Mouse (Mus musculus) heart, embryonic 10.5 days (tissue): ENCODE data around the gene Edrf1. TPM values are rescaled to one million over a fixed set of nuclear protein-coding genes. Genes with fewer than 3 reads are reported as not detected.

ENCODE experiments used
- DNase-seq: peaks from one replicate; pipeline ENCODE4 v3.0.0-alpha.2; 2017; ENCODE audit warnings: low spot score
- H3K27ac ChIP-seq: fragments of 300-500 bp; sonication (generic); 2 replicates; pipeline ENCODE4 v1.5.1; 2016; ENCODE audit warnings: mild to moderate bottlenecking
- H3K27me3 ChIP-seq: fragments of 300-500 bp; sonication (generic); 2 replicates; pipeline ENCODE4 v1.6.1; 2016; ENCODE audit warnings: mild to moderate bottlenecking; ENCODE audit not compliant: poor library complexity, insufficient read depth, severe bottlenecking
- H3K36me3 ChIP-seq: fragments of 300-500 bp; sonication (generic); 2 replicates; pipeline ENCODE4 v1.6.1; 2016; ENCODE audit warnings: mild to moderate bottlenecking, moderate library complexity
- H3K4me1 ChIP-seq: fragments of 300-500 bp; sonication (generic); 2 replicates; pipeline ENCODE4 v1.6.1; 2016; ENCODE audit warnings: mild to moderate bottlenecking
- H3K4me3 ChIP-seq: fragments of 300-500 bp; sonication (generic); 2 replicates; pipeline ENCODE4 v1.5.1; 2016; ENCODE audit warnings: mild to moderate bottlenecking, moderate library complexity
- H3K9me3 ChIP-seq: fragments of 300-500 bp; sonication (generic); 2 replicates; pipeline ENCODE4 v1.6.1; 2016; ENCODE audit warnings: mild to moderate bottlenecking, moderate library complexity
- WGBS: fragments of 180-500 bp; shearing (Covaris S2); methylation state at CpG from one replicate; pipeline ENCODE4 v1.1.7; 2016; 5-methylcytosine and 5-hydroxymethylcytosine counted together
- polyA plus RNA-seq: library from polyadenylated mRNA; unstranded; fragments of >200 nt; fragmentation: Nextera tagmentation; extraction: Ambion mirVana; gene quantifications from 2 replicates; pipeline ENCODE4 v1.2.1, GENCODE M21; 2016

Gene Edrf1
- polyA plus RNA-seq, 1 experiment from 2014 or later = 15.5 TPM

- no peak for DNase-seq
- no peak overlapping the region for H3K4me3 ChIP-seq
- no peak overlapping the region for H3K27ac ChIP-seq
- WGBS = 72% methylated on average over 5 of the region's 5 CpGs
- no peaks in the 10 kb centered on the region for H3K4me1 ChIP-seq
- no peaks in the 10 kb centered on the region for H3K9me3 ChIP-seq
- no peaks in the 10 kb centered on the region for H3K36me3 ChIP-seq
- 0 out of 2 replicates have a peak, but pooled peaks cover 3% of the 10 kb centered on the region for H3K27me3 ChIP-seq
Measured at GRCm38 (mm10) chr7:133623226-133623625, 14.1 kb upstream of the Edrf1 start.

- Histone ChIP-seq H3K9me3 (no peaks in the 10 kb centered on the region), H3K4me3 (no peak overlapping the region), H3K36me3 (no peaks in the 10 kb centered on the region), H3K27ac (no peak overlapping the region), H3K4me1 (no peaks in the 10 kb centered on the region), H3K27me3 (no peaks in the 10 kb centered on the region)
- DNase-seq = no peak
- WGBS = 62% methylated on average over 14 of the region's 14 CpGs
Measured at GRCm38 (mm10) chr7:133627184-133627936, 10.0 kb upstream of the Edrf1 start.

- H3K4me3 ChIP-seq = no peak overlapping the region
- no peaks in the 10 kb centered on the region for H3K27me3 ChIP-seq
- H3K4me1 ChIP-seq = no peaks in the 10 kb centered on the region
- H3K9me3 ChIP-seq = no peaks in the 10 kb centered on the region
- no peak overlapping the region for H3K27ac ChIP-seq
- no peak for DNase-seq
- 76% methylated on average over 5 of the region's 5 CpGs for WGBS
- no peaks in the 10 kb centered on the region for H3K36me3 ChIP-seq
Measured at GRCm38 (mm10) chr7:133630821-133631220, 6.5 kb upstream of the Edrf1 start.

GRCm38 (mm10) chr7:133632476-133632875 is 4.9 kb upstream of the Edrf1 start:
- no peaks in the 10 kb centered on the region for H3K27me3 ChIP-seq
- H3K27ac ChIP-seq = no peak overlapping the region
- no peaks in the 10 kb centered on the region for H3K9me3 ChIP-seq
- no peak overlapping the region for H3K4me3 ChIP-seq
- H3K4me1 ChIP-seq = no peaks in the 10 kb centered on the region
- no peak for DNase-seq
- WGBS = 34% methylated on average over 2 of the region's 2 CpGs
- H3K36me3 ChIP-seq = no peaks in the 10 kb centered on the region

- WGBS = 53% methylated on average over 10 of the region's 12 CpGs
- H3K9me3 ChIP-seq = no peaks in the 10 kb centered on the region
- peaks cover 3% of the 10 kb centered on the region; the same call in 1 of the 2 replicates for H3K4me1 ChIP-seq
- H3K36me3 ChIP-seq = peaks cover 8% of the 10 kb centered on the region
- H3K27me3 ChIP-seq = no peaks in the 10 kb centered on the region
- no peak for DNase-seq
- no peak overlapping the region for H3K4me3 ChIP-seq
- no peak overlapping the region for H3K27ac ChIP-seq
Measured at GRCm38 (mm10) chr7:133634932-133635650, 2.3 kb upstream of the Edrf1 start.

- peak; percentile 91 for DNase-seq
- 2% methylated on average over 21 of the region's 21 CpGs for WGBS
- H3K9me3 ChIP-seq = no peaks in the 10 kb centered on the region
- H3K27ac ChIP-seq = peak overlapping the region; percentile 95
- peaks cover 23% of the 10 kb centered on the region for H3K36me3 ChIP-seq
- H3K4me3 ChIP-seq = peak overlapping the region; percentile 96
- H3K27me3 ChIP-seq = no peaks in the 10 kb centered on the region
- H3K4me1 ChIP-seq = peaks cover 3% of the 10 kb centered on the region; the same call in 1 of the 2 replicates
Measured at GRCm38 (mm10) chr7:133636738-133637352, 498 bp upstream of the Edrf1 start.

GRCm38 (mm10) chr7:133638306-133638705 is 963 bp downstream of the Edrf1 start:
- Histone ChIP-seq H3K27me3 (no peaks in the 10 kb centered on the region), H3K4me1 (peaks cover 3% of the 10 kb centered on the region; the same call in 1 of the 2 replicates), H3K4me3 (peak overlapping the region; percentile 96), H3K27ac (peak overlapping the region; percentile 95; the same call in 1 of the 2 replicates), H3K36me3 (peaks cover 38% of the 10 kb centered on the region), H3K9me3 (no peaks in the 10 kb centered on the region)
- DNase-seq = no peak
- WGBS = 12% methylated on average over 13 of the region's 13 CpGs

- no peaks in the 10 kb centered on the region for H3K9me3 ChIP-seq
- no peaks in the 10 kb centered on the region for H3K27me3 ChIP-seq
- peaks cover 3% of the 10 kb centered on the region; the same call in 1 of the 2 replicates for H3K4me1 ChIP-seq
- WGBS = 89% methylated on average over 13 of the region's 13 CpGs
- H3K36me3 ChIP-seq = peaks cover 43% of the 10 kb centered on the region
- H3K27ac ChIP-seq = no peak overlapping the region
- DNase-seq = no peak
- H3K4me3 ChIP-seq = peak overlapping the region; percentile 96; the same call in 1 of the 2 replicates
Measured at GRCm38 (mm10) chr7:133638821-133639220, 1.5 kb downstream of the Edrf1 start.

GRCm38 (mm10) chr7:133645716-133646115 is 8.4 kb downstream of the Edrf1 start:
- Histone ChIP-seq H3K4me1 (no peaks in the 10 kb centered on the region), H3K36me3 (peaks cover 94% of the 10 kb centered on the region)
- 91% methylated on average over 6 of the region's 6 CpGs for WGBS

GRCm38 (mm10) chr7:133662467-133662866 is 25.1 kb downstream of the Edrf1 start:
- 87% methylated on average over 1 of the region's 1 CpGs for WGBS
- Histone ChIP-seq H3K9me3 (no peaks in the 10 kb centered on the region), H3K27ac (no peak overlapping the region), H3K4me3 (no peak overlapping the region), H3K27me3 (no peaks in the 10 kb centered on the region), H3K4me1 (no peaks in the 10 kb centered on the region), H3K36me3 (peaks cover 99% of the 10 kb centered on the region)
- DNase-seq = no peak

More at GRCm38 (mm10) chr7:133645716-133646115, 8.4 kb downstream of the Edrf1 start:
- no peak overlapping the region for H3K4me3 ChIP-seq
- H3K27me3 ChIP-seq = no peaks in the 10 kb centered on the region
- no peaks in the 10 kb centered on the region for H3K9me3 ChIP-seq
- H3K27ac ChIP-seq = no peak overlapping the region
- no peak for DNase-seq

GRCm38 (mm10) chr7:133669071-133669470 is 31.7 kb downstream of the Edrf1 start:
- Histone ChIP-seq H3K27me3 (no peaks in the 10 kb centered on the region), H3K9me3 (no peaks in the 10 kb centered on the region), H3K4me3 (no peak overlapping the region), H3K4me1 (no peaks in the 10 kb centered on the region), H3K27ac (no peak overlapping the region), H3K36me3 (peaks cover 99% of the 10 kb centered on the region)
- 91% methylated on average over 1 of the region's 1 CpGs for WGBS
- DNase-seq = no peak

GRCm38 (mm10) chr7:133669946-133670345 is 32.6 kb downstream of the Edrf1 start:
- DNase-seq = no peak
- H3K27ac ChIP-seq = no peak overlapping the region
- no peaks in the 10 kb centered on the region for H3K4me1 ChIP-seq
- no peaks in the 10 kb centered on the region for H3K27me3 ChIP-seq
- H3K4me3 ChIP-seq = no peak overlapping the region
- 92% methylated on average over 9 of the region's 9 CpGs for whole genome bisulfite sequencing
- H3K36me3 ChIP-seq = peaks cover 90% of the 10 kb centered on the region
- H3K9me3 ChIP-seq = no peaks in the 10 kb centered on the region

- no peaks in the 10 kb centered on the region for H3K9me3 ChIP-seq
- no peaks in the 10 kb centered on the region for H3K4me1 ChIP-seq
- no peak for DNase-seq
- WGBS = 88% methylated on average over 3 of the region's 3 CpGs
- H3K27me3 ChIP-seq = no peaks in the 10 kb centered on the region
- H3K27ac ChIP-seq = no peak overlapping the region
- H3K36me3 ChIP-seq = peaks cover 85% of the 10 kb centered on the region
- H3K4me3 ChIP-seq = no peak overlapping the region
Measured at GRCm38 (mm10) chr7:133670846-133671245, 33.5 kb downstream of the Edrf1 start.
